Mouse (Mus musculus) E14TG2a.4 (cell line): ENCODE measurements around the gene Cd300lf.

ENCODE experiments used
- CTCF ChIP-seq: conservative IDR thresholded peaks from 2 replicates; pipeline ENCODE4 v1.5.1; 2014; ENCODE audit warnings: low read length
- NANOG ChIP-seq: IDR thresholded peaks from 2 replicates; pipeline ENCODE4 v1.6.1; 2014; ENCODE audit warnings: borderline replicate concordance, low read length, mixed read lengths

- TF ChIP-seq CTCF (no peak), NANOG (no peak)
Measured at GRCm38 (mm10) chr11:115112196-115112595, 21.6 kb downstream of the Cd300lf start.
